ENCODE assay signal across 16 mouse cellular contexts in the genomic region with DNA sequence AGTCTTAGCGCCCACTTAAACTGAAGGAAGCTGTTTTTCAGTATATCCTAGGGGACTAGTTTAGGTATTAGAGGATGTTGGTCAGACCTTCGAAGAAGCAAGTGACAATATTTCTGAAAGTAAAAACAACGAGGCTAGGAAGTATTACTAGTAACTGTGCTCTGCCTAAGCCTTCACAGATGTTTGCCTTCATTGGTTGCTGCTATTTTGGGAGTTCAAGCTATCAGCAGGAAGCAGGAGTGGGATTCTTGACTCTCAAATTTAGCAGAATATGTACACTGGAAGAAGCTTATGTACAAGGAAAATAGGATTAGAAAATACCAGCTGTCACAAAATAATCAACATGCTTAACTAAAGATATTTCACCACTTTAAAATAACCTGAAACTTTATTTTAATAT.
"Had no signal": no experiment of that assay in that cellular context is flagged by ENCODE, and none has a peak within 500 bp of the region (broad histone marks: within the 10 kb centered on the region; RNA-seq: fewer than 3 reads in every experiment).

No protein-coding gene starts in this region.

- H3K4me3 ChIP-seq: intestine, embryonic 15.5 days; left cerebral cortex, adult 2 months; limb, embryonic 10.5 days; liver, embryonic 15.5 days; lung, embryonic 15.5 days; midbrain, embryonic 10.5 days; neural tube, embryonic 12.5 days; stomach, embryonic 15.5 days had no signal

- ATAC-seq: intestine, embryonic 15.5 days had no signal

- H3K9me3 ChIP-seq: intestine, embryonic 15.5 days; limb, embryonic 10.5 days; liver, embryonic 15.5 days; lung, embryonic 15.5 days; midbrain, embryonic 10.5 days; neural tube, embryonic 12.5 days; stomach, embryonic 15.5 days had no signal

- H3K27me3 ChIP-seq: intestine, embryonic 15.5 days; liver, embryonic 15.5 days; lung, embryonic 15.5 days; neural tube, embryonic 12.5 days; stomach, embryonic 15.5 days had no signal

- H3K36me3 ChIP-seq: intestine, embryonic 15.5 days; limb, embryonic 10.5 days; liver, embryonic 15.5 days; lung, embryonic 15.5 days; midbrain, embryonic 10.5 days; neural tube, embryonic 12.5 days; stomach, embryonic 15.5 days had no signal

- H3K4me1 ChIP-seq: intestine, embryonic 15.5 days; limb, embryonic 10.5 days; lung, embryonic 15.5 days; midbrain, embryonic 10.5 days; neural tube, embryonic 12.5 days; stomach, embryonic 15.5 days had no signal

- H3K27ac ChIP-seq: intestine, embryonic 15.5 days; left cerebral cortex, adult 2 months; limb, embryonic 10.5 days; liver, embryonic 15.5 days; lung, embryonic 15.5 days; macrophage; midbrain, embryonic 10.5 days; neural tube, embryonic 12.5 days; stomach, embryonic 15.5 days had no signal

- H3K4me2 ChIP-seq: intestine, embryonic 15.5 days; liver, embryonic 15.5 days; lung, embryonic 15.5 days; neural tube, embryonic 12.5 days; stomach, embryonic 15.5 days had no signal

- H3K9ac ChIP-seq: intestine, embryonic 15.5 days; liver, embryonic 15.5 days; lung, embryonic 15.5 days; neural tube, embryonic 12.5 days; stomach, embryonic 15.5 days had no signal

- DNase-seq: kidney, adult 18-20 months; kidney, postnatal 25 days; lung, postnatal 14 days; midbrain, embryonic 14.5 days; retina, postnatal 1 day; right cerebral cortex, postnatal 14 days; thymus, postnatal 4 days had no signal
